Mouse (Mus musculus): ENCODE results near the gene Tubb4b. TPM values are rescaled to one million over a fixed set of nuclear protein-coding genes. Genes with fewer than 3 reads are reported as not detected.

The Tubb4b gene
- total and polyA plus RNA-seq, 3 experiments, result 356 to 592 (median 520) TPM

DNA sequence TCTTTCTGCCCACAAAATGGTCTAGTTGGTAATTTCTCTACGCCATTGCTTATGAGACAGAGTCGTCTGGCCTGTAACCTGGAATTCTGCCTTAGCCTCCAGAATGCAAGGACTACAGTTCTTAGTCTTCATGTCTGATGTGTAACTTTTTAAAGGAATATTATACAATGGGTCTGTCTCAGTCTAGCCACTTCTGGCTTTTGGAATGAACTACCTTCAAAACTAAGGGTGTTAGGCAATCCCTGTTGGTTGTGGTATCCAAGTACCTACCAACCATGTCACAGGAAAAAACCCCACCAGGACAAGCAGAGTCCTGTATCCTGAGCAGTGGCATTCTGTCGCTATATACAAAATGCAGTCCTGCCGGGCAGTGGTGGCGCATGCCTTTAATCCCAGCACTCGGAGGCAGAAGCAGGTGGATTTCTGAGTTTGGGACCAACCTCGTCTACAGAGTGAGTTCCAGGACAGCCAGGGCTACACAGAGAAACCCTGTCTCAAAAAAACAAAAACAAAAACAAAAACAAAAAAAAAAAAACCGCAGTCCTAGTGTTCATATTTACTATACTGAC, 1.4 kb upstream of the Tubb4b start:
- Histone ChIP-seq H3K4me1 (ENCODE audit: control insufficient read depth in 1 of 2, insufficient read depth in 2 of 2) (peaks cover 13 to 34% of the 10 kb centered on the region in 2 experiments; a peak in 3 of 4 replicates), H3K4me3 (replicated peaks in 1 of 3; ENCODE audit: low read depth in 2 of 3, low read length in 2 of 3, poor library complexity in 1 of 3) (peak overlapping the region in 2 of 3 experiments; percentile 61 to 62), H3K79me2 (replicated peaks; ENCODE audit: control insufficient read depth, extremely low read depth, insufficient read depth, poor library complexity, severe bottlenecking) (peaks cover 9% of the 10 kb centered on the region), H3K27ac (ENCODE audit: insufficient read depth, low read depth) (no peak overlapping the region), H3K36me3 (replicated peaks in 1 of 2; ENCODE audit: control insufficient read depth in 1 of 2, insufficient read depth in 1 of 2, low read length in 1 of 2) (peaks cover 22 to 26% of the 10 kb centered on the region in 2 experiments), H3K27me3 (replicated peaks) (peaks cover 20% of the 10 kb centered on the region), H3K9me3 (replicated peaks; ENCODE audit: low read length) (no peaks in the 10 kb centered on the region), H3K9ac (ENCODE audit: insufficient read depth, low read depth) (peak overlapping the region; percentile 89; the same call in 1 of the 2 replicates), H3K4me2 (ENCODE audit: insufficient read depth, low read depth, poor library complexity, severe bottlenecking) (peak overlapping the region; percentile 76)
- dilution Hi-C loops (cut with MboI; ENCODE audit: extremely low pct_ligation_motif_present, extremely low pct_unique_long_range_greater_than_20kb, low sequenced_read_pairs) (no loop called here), in situ Hi-C loops (cut with MboI; ENCODE audit: low pct_ligation_motif_present, low pct_unique_long_range_greater_than_20kb, low sequenced_read_pairs) (no loop called here)
- no peak for TF ChIP-seq E2F4 (IDR thresholded peaks at IDR 0.05; ENCODE audit: insufficient replicate concordance, low read depth, low read length)
- no peak for TF ChIP-seq GABPA (IDR thresholded peaks at IDR 0.05; ENCODE audit: insufficient replicate concordance, low read depth, low read length)
- DNase-seq (ENCODE audit: extremely low read depth), result no peak

DNA sequence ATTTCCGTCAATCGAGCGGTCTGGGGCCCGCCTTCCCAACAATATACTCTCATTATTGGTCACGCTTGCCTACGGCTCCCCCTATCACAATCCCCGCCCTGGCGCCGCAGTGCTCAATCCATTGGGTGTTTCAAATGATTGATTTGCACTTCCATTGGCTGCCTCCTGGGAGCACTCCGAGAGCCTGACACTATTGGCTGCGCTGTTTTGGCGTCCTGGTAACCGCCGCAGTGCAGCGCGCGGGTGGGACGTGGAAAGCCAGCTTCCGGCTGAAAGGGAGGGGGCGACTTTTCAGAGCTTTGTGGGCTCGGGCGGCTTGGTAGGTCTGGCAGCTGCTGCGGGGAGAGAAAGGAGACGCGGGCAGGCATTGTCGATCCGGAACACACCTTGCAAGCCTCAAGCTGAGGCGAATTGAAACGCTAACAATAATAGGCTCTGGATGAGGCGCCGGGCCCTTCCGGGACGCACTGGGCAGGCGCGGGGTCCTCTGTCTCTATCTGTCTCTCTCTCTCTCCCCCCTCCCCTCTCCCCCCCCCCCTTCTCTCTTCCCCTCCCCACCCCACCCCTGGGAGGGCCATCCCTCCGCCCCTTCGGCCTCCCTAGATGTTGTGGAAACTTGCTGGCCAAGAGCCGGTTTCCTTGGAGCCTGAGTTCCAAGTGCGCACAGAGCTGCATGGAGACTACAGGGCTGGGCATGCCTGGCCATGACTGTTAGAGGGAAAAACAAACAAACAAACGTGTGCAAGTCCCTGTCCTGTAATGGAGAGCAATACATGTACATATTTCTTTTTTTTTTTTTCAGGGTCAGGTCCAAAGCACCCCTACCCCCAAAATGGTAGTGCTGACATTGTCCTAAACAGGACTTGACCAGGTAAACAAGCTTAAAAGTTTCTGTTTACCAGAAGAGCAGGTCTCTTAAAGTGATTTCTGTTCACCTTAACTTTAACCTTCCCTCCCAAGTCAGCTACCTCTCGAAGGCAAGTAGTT, 557 bp upstream of the Tubb4b start:
- Histone ChIP-seq H3K79me2 (replicated peaks; ENCODE audit: control insufficient read depth, extremely low read depth, insufficient read depth, poor library complexity, severe bottlenecking) (peaks cover 9% of the 10 kb centered on the region), H3K9me3 (replicated peaks; ENCODE audit: low read length) (no peaks in the 10 kb centered on the region), H3K4me2 (ENCODE audit: insufficient read depth, low read depth, poor library complexity, severe bottlenecking) (peak overlapping the region; percentile 76), H3K36me3 (replicated peaks in 1 of 2; ENCODE audit: control insufficient read depth in 1 of 2, insufficient read depth in 1 of 2, low read length in 1 of 2) (peaks cover 22 to 26% of the 10 kb centered on the region in 2 experiments), H3K4me1 (ENCODE audit: control insufficient read depth in 1 of 2, insufficient read depth in 2 of 2) (peaks cover 13 to 34% of the 10 kb centered on the region in 2 experiments; a peak in 3 of 4 replicates), H3K4me3 (replicated peaks in 1 of 3; ENCODE audit: low read depth in 2 of 3, low read length in 2 of 3, poor library complexity in 1 of 3) (peak overlapping the region; percentile 64 to 73 (median 65)), H3K27me3 (replicated peaks) (peaks cover 12% of the 10 kb centered on the region), H3K9ac (ENCODE audit: insufficient read depth, low read depth) (peak overlapping the region; percentile 89), H3K27ac (ENCODE audit: insufficient read depth, low read depth) (peak overlapping the region; percentile 93)
- TF ChIP-seq MXI1 (IDR thresholded peaks at IDR 0.05; ENCODE audit: low read depth, low read length), result peak; percentile 24; the same call in 1 of the 2 replicates
- no peak for TF ChIP-seq TBP (conservative IDR thresholded peaks at IDR 0.05; ENCODE audit: low read depth, low read length)
- TF ChIP-seq EP300 (IDR thresholded peaks at IDR 0.05; ENCODE audit: low read length), result no peak
- TF ChIP-seq ZKSCAN1 (IDR thresholded peaks at IDR 0.05; ENCODE audit: borderline replicate concordance, low read depth, low read length), result no peak
- TF ChIP-seq HCFC1 (IDR thresholded peaks at IDR 0.05; ENCODE audit: low read depth, low read length), result peak; percentile 59
- no peak for TF ChIP-seq NELFE (IDR thresholded peaks at IDR 0.05; ENCODE audit: low read depth, low read length)
- TF ChIP-seq JUN (IDR thresholded peaks at IDR 0.05; ENCODE audit: insufficient read depth, low read depth, low read length), result no peak
- no peak for TF ChIP-seq JUND (conservative IDR thresholded peaks at IDR 0.05; ENCODE audit: low read depth, low read length)
- peak; percentile 79 for TF ChIP-seq NRF1 (IDR thresholded peaks at IDR 0.05; ENCODE audit: low read depth, low read length)
- no peak for TF ChIP-seq POLR2AphosphoS2 (IDR thresholded peaks at IDR 0.05; ENCODE audit: low read depth, low read length)
- no peak for TF ChIP-seq E2F4 (IDR thresholded peaks at IDR 0.05; ENCODE audit: insufficient replicate concordance, low read depth, low read length)
- no peak for TF ChIP-seq BHLHE40 (IDR thresholded peaks at IDR 0.05; ENCODE audit: low read depth, low read length)
- no peak for TF ChIP-seq USF1 (IDR thresholded peaks at IDR 0.05; ENCODE audit: low read depth, low read length)
- no peak for TF ChIP-seq SMC3 (IDR thresholded peaks at IDR 0.05; ENCODE audit: low read depth, low read length)
- TF ChIP-seq MAZ (IDR thresholded peaks at IDR 0.05; ENCODE audit: low read depth, low read length), result peak; percentile 93
- no peak for TF ChIP-seq GABPA (IDR thresholded peaks at IDR 0.05; ENCODE audit: insufficient replicate concordance, low read depth, low read length)
- no peak for TF ChIP-seq ZMIZ1 (IDR thresholded peaks at IDR 0.05; ENCODE audit: low read depth, low read length)
- peak; percentile 72 for TF ChIP-seq ELF1 (IDR thresholded peaks at IDR 0.05; ENCODE audit: low read depth, low read length)
- TF ChIP-seq PAX5 (IDR thresholded peaks at IDR 0.05; ENCODE audit: low read length), result no peak
- TF ChIP-seq ZNF384 (IDR thresholded peaks at IDR 0.05; ENCODE audit: low read depth, low read length), result peak; percentile 7; the same call in 1 of the 2 replicates
- TF ChIP-seq TCF12 (IDR thresholded peaks at IDR 0.05; ENCODE audit: low read depth, low read length), result no peak
- TF ChIP-seq CHD1 (IDR thresholded peaks at IDR 0.05; ENCODE audit: low read depth, low read length), result no peak
- peak; percentile 95 for TF ChIP-seq CHD2 (IDR thresholded peaks at IDR 0.05; ENCODE audit: low read length)
- in situ Hi-C loops (cut with MboI; ENCODE audit: low pct_ligation_motif_present, low pct_unique_long_range_greater_than_20kb, low sequenced_read_pairs), result no loop called here
- dilution Hi-C loops (cut with MboI; ENCODE audit: extremely low pct_ligation_motif_present, extremely low pct_unique_long_range_greater_than_20kb, low sequenced_read_pairs), result no loop called here
- DNase-seq (ENCODE audit: extremely low read depth), result no peak

Data from CH12.LX (cell line).